Mouse (Mus musculus): ENCODE measurements around the gene Luc7l3.

GRCm38 (mm10) chr11:94322636-94323035 lies 848 bp upstream of the Luc7l3 start:
- no peak for TF ChIP-seq CTCF (IDR thresholded peaks at IDR 0.05; ENCODE audit: borderline replicate concordance, control insufficient read depth, extremely low read depth, insufficient read depth, low read length, poor library complexity)
- no peak for TF ChIP-seq POLR2A (IDR thresholded peaks at IDR 0.05; ENCODE audit: control insufficient read depth, extremely low read depth, insufficient read depth, low read length, poor library complexity)
